Mouse (Mus musculus) hindbrain, embryonic 11.5 days (tissue): ENCODE results near the gene Emsy. TPM values are rescaled to one million over a fixed set of nuclear protein-coding genes. Genes with fewer than 3 reads are reported as not detected.

Experiments used
- ATAC-seq: fragments of 200-750 bp; cut with Nextera tagmentation; 2 replicates; pipeline ENCODE4 v1.8.0; 2017; ENCODE audit warnings: mild to moderate bottlenecking, moderate TSS enrichment, moderate library complexity; ENCODE audit not compliant: low FRiP score
- DNase-seq: peaks from one replicate; pipeline ENCODE4 v3.0.0-alpha.2; 2015; ENCODE audit warnings: low spot score
- H3K27ac ChIP-seq: fragments of 300-500 bp; sonication (generic); 2 replicates; pipeline ENCODE4 v1.5.1; 2014; ENCODE audit warnings: mild to moderate bottlenecking, low read depth, low read length
- H3K27me3 ChIP-seq: fragments of 300-500 bp; sonication (generic); 2 replicates; pipeline ENCODE4 v1.6.1; 2014; ENCODE audit warnings: mild to moderate bottlenecking, low read length, moderate library complexity, mixed read lengths; ENCODE audit not compliant: control insufficient read depth, insufficient read depth
- H3K36me3 ChIP-seq: fragments of 300-500 bp; sonication (generic); 2 replicates; pipeline ENCODE4 v1.6.1; 2014; ENCODE audit warnings: mild to moderate bottlenecking, low read length, moderate library complexity, mixed read lengths; ENCODE audit not compliant: control insufficient read depth, insufficient read depth
- H3K4me1 ChIP-seq: fragments of 300-500 bp; sonication (generic); replicated peaks from 2 replicates; pipeline ENCODE4 v1.6.1; 2014; ENCODE audit warnings: low read length, mixed read lengths; ENCODE audit not compliant: control insufficient read depth, insufficient read depth
- H3K4me2 ChIP-seq: fragments of 300-500 bp; sonication (generic); replicated peaks from 2 replicates; pipeline ENCODE4 v1.6.1; 2014; ENCODE audit warnings: mild to moderate bottlenecking, low read depth, low read length
- H3K4me3 ChIP-seq: fragments of 300-500 bp; sonication (generic); 2 replicates; pipeline ENCODE4 v1.5.1; 2014; ENCODE audit warnings: low read depth, low read length
- H3K9ac ChIP-seq: fragments of 300-500 bp; sonication (generic); 2 replicates; pipeline ENCODE4 v1.6.1; 2014; ENCODE audit warnings: low read depth, low read length
- H3K9me3 ChIP-seq: fragments of 300-500 bp; sonication (generic); 2 replicates; pipeline ENCODE4 v1.6.1; 2016; ENCODE audit warnings: low read length; ENCODE audit not compliant: control insufficient read depth
- WGBS: fragments of 180-500 bp; shearing (Covaris S2); extraction: QIAGEN DNeasy Blood & Tissue Kit; methylation state at CpG from one replicate; pipeline ENCODE4 v1.1.7; 2014; 5-methylcytosine and 5-hydroxymethylcytosine counted together
- polyA plus RNA-seq: library from polyadenylated mRNA; unstranded; fragments of >200 nt; fragmentation: Nextera tagmentation; extraction: Ambion mirVana; gene quantifications from 2 replicates; pipeline ENCODE4 v1.2.1, GENCODE M21; 2014

Emsy gene
- polyA plus RNA-seq, 1 experiment from 2014 or later = 66.0 TPM

DNA sequence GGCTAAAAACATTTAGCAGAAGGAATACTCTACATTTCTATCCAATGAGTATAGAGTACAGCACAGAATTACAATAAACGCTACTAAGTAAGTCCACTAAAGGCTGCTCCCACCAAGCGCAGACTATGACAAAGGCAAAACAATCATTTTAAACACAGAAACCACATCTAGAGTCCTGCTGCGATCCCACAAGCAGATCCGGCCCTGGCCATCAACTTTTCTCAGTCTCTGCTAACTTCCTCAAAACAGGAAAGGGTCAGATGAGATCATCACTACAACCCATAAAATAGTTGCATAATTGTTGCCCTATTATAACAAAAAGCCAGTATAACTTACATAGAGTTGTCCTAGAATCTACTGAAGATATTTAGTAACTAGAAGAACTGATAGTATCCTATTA lies 54.9 kb downstream of the Emsy start:
- Histone ChIP-seq H3K4me2 (no peak overlapping the region), H3K27ac (no peak overlapping the region), H3K9me3 (no peaks in the 10 kb centered on the region), H3K36me3 (no peaks in the 10 kb centered on the region), H3K9ac (no peak overlapping the region), H3K4me1 (no peaks in the 10 kb centered on the region), H3K27me3 (no peaks in the 10 kb centered on the region), H3K4me3 (no peak overlapping the region)
- no peak for DNase-seq
- ATAC-seq = no peak
- WGBS = 86% methylated on average over 4 of the region's 4 CpGs

DNA sequence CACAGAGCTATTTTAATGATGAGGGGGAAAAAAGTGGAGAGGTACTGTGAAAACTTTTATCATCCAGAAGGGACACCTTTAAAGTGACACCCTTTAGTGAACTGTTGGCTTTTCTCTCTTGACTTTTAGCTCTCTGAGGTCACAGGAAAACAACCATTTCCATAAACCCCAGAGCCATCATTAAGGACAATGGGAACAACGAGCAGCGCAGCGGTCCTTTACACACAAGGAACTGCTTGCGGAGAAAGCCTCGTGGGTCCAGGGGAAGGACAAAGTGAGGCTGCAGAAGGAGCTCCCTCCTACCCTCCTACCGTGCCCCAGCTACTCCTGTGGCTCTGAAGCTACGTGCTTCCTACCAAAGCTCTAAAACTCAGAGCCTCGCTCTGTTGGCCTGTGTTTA lies 59.2 kb downstream of the Emsy start:
- H3K27ac ChIP-seq = no peak overlapping the region
- no peak overlapping the region for H3K9ac ChIP-seq
- no peak overlapping the region for H3K4me3 ChIP-seq
- ATAC-seq (no peak), DNase-seq (no peak)
- no peaks in the 10 kb centered on the region for H3K27me3 ChIP-seq
- no peaks in the 10 kb centered on the region for H3K9me3 ChIP-seq
- H3K4me2 ChIP-seq = no peak overlapping the region
- no peaks in the 10 kb centered on the region for H3K4me1 ChIP-seq
- 0 out of 2 replicates have a peak, but pooled peaks cover 5% of the 10 kb centered on the region for H3K36me3 ChIP-seq
- WGBS = 81% methylated on average over 8 of the region's 8 CpGs

DNA sequence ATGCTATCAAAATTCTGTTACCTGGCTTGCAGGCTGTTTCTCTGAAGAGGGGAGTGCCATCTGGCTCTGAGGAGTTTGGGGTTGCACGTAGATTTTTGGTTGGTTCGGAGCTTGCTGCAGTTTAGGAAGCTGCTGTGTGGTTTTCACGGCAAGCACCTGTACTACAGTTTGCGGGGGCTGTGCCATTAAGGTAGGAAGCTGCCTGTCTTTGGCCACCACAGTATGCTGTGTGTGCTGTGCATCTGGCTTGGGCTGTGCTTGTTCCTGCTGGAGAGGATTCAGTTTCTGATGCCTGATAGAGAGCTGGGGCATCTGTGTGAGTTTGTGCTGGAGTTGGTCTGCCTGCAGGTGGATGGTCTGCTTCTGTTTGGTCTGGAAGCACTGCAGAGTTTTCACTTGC lies 61.9 kb downstream of the Emsy start:
- Histone ChIP-seq H3K9ac (no peak overlapping the region), H3K27me3 (no peaks in the 10 kb centered on the region), H3K36me3 (0 out of 2 replicates have a peak, but pooled peaks cover 5% of the 10 kb centered on the region), H3K4me3 (no peak overlapping the region), H3K9me3 (no peaks in the 10 kb centered on the region), H3K27ac (no peak overlapping the region), H3K4me1 (no peaks in the 10 kb centered on the region), H3K4me2 (no peak overlapping the region)
- ATAC-seq (no peak), DNase-seq (no peak)
- 96% methylated on average over 4 of the region's 4 CpGs for WGBS

DNA sequence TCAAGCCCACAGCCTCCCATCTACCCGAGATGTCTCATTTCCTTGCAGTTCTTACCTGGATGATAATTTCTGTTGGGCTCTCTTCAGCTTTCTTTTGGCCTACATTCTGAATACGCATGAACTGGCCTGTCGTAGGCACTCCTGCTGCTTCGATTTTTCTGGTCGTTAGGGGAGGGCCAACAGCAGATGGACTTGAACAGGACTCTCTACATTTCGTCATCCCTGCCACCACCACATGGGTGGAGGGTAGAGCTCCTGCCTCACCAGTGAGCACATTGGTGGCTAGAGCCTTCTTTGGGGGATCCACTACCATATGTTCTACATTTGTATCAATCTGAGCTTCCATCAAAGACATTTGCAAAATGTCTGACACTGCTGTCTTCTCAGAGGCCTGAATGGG lies 63.3 kb downstream of the Emsy start:
- DNase-seq (no peak), ATAC-seq (no peak)
- Histone ChIP-seq H3K27ac (no peak overlapping the region), H3K4me3 (no peak overlapping the region), H3K36me3 (0 out of 2 replicates have a peak, but pooled peaks cover 5% of the 10 kb centered on the region), H3K27me3 (no peaks in the 10 kb centered on the region), H3K9ac (no peak overlapping the region), H3K4me1 (no peaks in the 10 kb centered on the region), H3K4me2 (no peak overlapping the region), H3K9me3 (no peaks in the 10 kb centered on the region)
- WGBS = 88% methylated on average over 6 of the region's 6 CpGs

DNA sequence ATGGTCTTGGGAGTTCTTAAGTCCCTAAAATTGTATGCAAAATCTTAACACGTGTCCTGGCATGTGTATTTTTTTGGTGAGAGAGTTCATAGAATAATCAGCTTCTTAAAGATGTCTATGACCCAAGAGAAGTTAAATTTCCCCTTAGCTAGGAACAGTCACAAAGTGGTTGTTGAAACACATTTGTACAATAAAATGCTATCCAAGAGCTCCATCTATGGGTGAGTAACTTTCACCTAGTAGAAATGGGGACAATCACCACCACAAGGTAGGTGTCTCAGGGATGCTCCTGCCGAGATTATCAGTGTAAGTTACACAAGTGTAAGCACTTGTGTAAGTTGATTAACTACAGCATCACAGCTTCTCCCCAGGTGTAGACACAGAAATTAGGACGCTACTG lies 67.6 kb downstream of the Emsy start:
- 84% methylated on average over 3 of the region's 3 CpGs for WGBS
- no peak for ATAC-seq

DNA sequence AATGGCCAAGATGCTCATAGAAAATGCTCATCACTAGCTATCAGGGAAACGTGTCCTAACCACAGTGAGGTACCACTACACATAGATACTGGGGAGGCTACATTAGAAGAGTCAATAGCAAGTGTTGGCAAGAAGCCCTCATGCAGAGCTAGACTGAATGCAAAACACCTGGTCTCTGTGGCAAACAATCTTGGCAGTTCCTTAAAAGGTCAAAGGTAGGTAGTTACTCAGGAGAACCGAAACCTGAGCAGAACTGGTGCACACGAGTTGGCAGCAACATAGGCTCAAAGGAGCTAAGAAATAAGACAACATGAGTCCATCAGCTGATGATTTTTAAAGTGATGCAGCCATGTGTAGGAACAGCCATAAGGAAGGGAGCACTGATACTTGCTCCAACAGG lies 70.3 kb downstream of the Emsy start:
- no peak for ATAC-seq
- Histone ChIP-seq H3K27me3 (no peaks in the 10 kb centered on the region), H3K9me3 (no peaks in the 10 kb centered on the region), H3K36me3 (no peaks in the 10 kb centered on the region), H3K27ac (no peak overlapping the region), H3K4me2 (no peak overlapping the region), H3K4me1 (no peaks in the 10 kb centered on the region), H3K4me3 (no peak overlapping the region), H3K9ac (no peak overlapping the region)
- DNase-seq = no peak
- 80% methylated on average over 3 of the region's 3 CpGs for WGBS

More for the DNA sequence above, 67.6 kb downstream of the Emsy start:
- no peak overlapping the region for H3K4me2 ChIP-seq
- no peaks in the 10 kb centered on the region for H3K27me3 ChIP-seq
- H3K36me3 ChIP-seq = no peaks in the 10 kb centered on the region
- DNase-seq = no peak
- no peak overlapping the region for H3K9ac ChIP-seq
- no peaks in the 10 kb centered on the region for H3K4me1 ChIP-seq
- no peak overlapping the region for H3K27ac ChIP-seq
- no peaks in the 10 kb centered on the region for H3K9me3 ChIP-seq
- H3K4me3 ChIP-seq = no peak overlapping the region

DNA sequence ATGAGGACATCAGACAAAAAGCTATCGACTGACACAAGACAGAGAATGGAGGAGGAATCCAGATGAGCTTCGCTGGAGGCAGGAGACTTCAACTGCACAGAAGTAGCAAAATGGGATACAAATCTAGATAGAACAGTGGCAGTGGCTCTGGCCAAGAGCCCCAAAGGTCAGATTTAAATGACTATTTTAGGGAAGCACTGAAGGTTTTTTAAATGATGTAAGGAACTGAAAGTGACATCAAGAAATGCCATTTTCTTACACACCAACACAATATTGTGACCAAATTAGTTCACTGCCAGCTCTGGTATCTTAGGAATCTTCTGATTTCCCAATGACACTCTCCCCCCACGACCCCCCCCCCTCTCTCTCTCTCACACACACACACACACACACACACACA lies 72.0 kb downstream of the Emsy start:
- no peak overlapping the region for H3K27ac ChIP-seq
- WGBS = 78% methylated on average over 3 of the region's 3 CpGs

DNA sequence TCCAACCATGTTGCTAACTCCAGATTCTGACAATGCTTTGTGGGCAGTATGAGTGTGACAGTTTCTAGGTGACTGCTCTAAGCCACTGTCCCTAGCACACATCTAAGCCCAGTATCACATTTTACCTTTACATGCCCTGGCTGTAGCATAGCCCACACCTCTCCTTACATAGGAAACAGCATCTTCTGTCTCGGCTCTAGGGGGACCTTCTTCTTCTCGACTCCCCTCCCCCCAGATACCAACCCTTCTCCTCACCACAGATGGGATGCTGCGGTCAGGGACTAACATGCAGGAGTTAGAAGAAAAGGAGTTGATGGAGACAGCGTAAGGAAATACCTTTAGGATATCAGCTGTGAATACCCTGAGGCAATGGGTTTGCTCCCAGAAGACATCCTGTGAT lies 75.3 kb downstream of the Emsy start:
- no peak overlapping the region for H3K27ac ChIP-seq
- H3K4me2 ChIP-seq = no peak overlapping the region
- no peak overlapping the region for H3K4me3 ChIP-seq
- no peaks in the 10 kb centered on the region for H3K27me3 ChIP-seq
- 80% methylated on average over 4 of the region's 4 CpGs for WGBS
- H3K9me3 ChIP-seq = no peaks in the 10 kb centered on the region
- H3K36me3 ChIP-seq = no peaks in the 10 kb centered on the region
- H3K9ac ChIP-seq = no peak overlapping the region
- DNase-seq (no peak), ATAC-seq (no peak)
- no peaks in the 10 kb centered on the region for H3K4me1 ChIP-seq

More for the DNA sequence above, 72.0 kb downstream of the Emsy start:
- Histone ChIP-seq H3K36me3 (no peaks in the 10 kb centered on the region), H3K4me1 (no peaks in the 10 kb centered on the region), H3K9ac (no peak overlapping the region), H3K4me3 (no peak overlapping the region), H3K4me2 (no peak overlapping the region), H3K9me3 (no peaks in the 10 kb centered on the region), H3K27me3 (no peaks in the 10 kb centered on the region)
- DNase-seq (no peak), ATAC-seq (no peak)

DNA sequence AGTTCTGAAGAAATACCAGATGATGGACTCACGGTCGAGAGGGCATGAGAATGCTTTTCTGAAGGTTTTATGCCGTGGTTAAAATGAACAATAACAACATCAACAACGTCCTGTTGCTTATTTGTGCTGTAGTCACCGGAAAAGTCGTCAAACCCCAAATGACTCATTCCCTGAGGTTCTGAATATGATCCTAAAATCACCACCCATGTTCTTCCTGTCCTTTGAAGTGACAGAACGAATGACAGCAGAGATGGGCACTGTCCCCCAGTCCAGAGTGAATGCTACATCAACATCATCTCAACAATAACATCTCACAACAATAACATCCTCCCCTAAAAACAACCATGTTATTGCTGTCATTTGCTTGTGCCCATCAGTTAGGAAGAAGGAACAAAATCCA lies 76.1 kb downstream of the Emsy start:
- H3K4me2 ChIP-seq = no peak overlapping the region
- no peak overlapping the region for H3K4me3 ChIP-seq
- no peak overlapping the region for H3K9ac ChIP-seq
- no peaks in the 10 kb centered on the region for H3K36me3 ChIP-seq
- H3K27ac ChIP-seq = no peak overlapping the region
- no peaks in the 10 kb centered on the region for H3K27me3 ChIP-seq
- H3K4me1 ChIP-seq = no peaks in the 10 kb centered on the region
- 77% methylated on average over 7 of the region's 7 CpGs for WGBS
- ATAC-seq (no peak), DNase-seq (no peak)
- no peaks in the 10 kb centered on the region for H3K9me3 ChIP-seq
